Mouse (Mus musculus) thymus, postnatal 14 days (tissue): Measurements from ENCODE around the gene A530016L24Rik.
A peak's percentile ranks its signal among the peaks of the same experiment; 100 is the strongest.

Experiments
- DNase-seq: peaks from one replicate; pipeline ENCODE4 v3.0.0; 2021

A530016L24Rik gene

GRCm38 (mm10) chr12:112503003-112503771, 13.9 kb downstream of the A530016L24Rik start:
- no peak for DNase-seq

DNA sequence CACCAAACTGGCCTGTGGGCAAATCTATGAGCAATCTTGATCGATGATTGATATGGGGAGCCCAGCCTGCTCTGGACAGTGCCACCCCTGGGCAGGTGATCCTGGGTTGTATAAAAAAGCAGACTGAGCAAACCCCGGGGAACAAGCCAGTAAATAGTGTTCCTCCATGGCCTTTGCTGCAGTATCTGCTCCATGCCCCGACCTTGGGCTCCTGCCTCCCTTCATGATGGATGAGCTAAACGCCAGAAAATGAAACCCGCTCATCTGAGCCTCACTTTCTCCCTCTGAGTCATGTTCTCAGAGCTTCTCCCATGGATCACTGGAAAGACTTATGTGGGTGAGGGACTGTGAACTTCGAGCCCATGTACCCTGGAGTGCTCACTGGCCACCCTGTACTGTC, 17.0 kb downstream of the A530016L24Rik start:
- DNase-seq, result no peak

DNA sequence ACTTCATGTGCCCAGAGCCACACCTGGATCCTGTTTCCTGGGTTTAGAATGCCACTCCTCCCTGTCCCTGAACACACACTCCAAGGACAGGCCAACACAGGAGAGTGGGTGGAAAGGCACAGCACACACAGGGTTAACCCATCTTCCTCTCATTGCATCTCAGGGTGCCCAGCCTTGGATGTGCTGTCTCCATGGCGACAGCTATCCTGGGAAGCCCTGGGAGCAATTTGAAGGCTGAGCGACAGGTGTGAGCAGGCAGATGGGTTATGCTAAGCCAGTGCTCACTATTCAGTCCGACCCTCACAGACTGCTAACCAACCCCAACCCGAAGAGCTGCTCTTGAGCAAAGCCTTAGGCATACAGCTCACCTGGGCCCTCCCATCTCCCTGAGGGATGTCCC, 18.0 kb downstream of the A530016L24Rik start:
- DNase-seq, result no peak

DNA sequence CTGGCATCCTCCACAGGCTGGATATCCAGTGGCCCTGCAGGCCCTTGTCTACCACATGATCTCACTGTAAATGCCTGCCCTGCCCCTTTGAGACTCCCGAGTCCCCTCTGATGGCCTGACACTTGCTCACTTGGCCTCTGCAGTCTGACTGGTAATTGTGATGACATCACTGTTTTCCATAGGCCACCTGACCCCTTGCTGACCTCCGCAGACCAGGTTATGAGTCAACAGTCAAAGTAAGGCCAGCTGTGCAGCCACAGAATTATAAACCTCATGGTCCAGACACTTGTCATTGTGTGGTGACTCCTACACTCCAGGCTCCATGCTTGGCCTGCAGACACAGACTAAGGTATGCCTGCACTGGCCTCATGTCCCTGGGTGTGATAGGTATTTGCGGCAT, 18.7 kb downstream of the A530016L24Rik start:
- DNase-seq, result no peak

DNA sequence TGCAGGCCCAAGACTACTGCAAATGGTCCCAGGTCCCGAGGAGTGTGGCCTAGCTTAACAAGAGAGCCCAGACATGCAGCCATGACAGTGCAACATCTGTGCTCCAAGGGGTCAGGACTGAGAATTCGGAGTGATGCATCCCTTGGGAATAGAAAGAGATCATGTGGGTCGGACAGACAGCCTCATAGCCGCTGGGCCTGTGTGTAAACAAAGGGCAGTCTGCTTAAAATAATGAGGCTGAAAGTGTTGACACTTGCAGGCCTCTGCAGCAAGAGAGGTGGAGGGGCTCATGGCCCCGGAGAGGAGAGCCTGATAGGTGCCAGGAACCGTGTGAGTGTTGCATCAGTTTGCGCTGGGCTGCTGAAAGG, 21.1 kb downstream of the A530016L24Rik start:
- no peak for DNase-seq

- peak; percentile 39 for DNase-seq
These were observed 21.6 kb downstream of the A530016L24Rik start for GRCm38 (mm10) chr12:112510733-112511372.

- no peak for DNase-seq
These were observed 25.6 kb downstream of the A530016L24Rik start for GRCm38 (mm10) chr12:112514897-112515296.

DNA sequence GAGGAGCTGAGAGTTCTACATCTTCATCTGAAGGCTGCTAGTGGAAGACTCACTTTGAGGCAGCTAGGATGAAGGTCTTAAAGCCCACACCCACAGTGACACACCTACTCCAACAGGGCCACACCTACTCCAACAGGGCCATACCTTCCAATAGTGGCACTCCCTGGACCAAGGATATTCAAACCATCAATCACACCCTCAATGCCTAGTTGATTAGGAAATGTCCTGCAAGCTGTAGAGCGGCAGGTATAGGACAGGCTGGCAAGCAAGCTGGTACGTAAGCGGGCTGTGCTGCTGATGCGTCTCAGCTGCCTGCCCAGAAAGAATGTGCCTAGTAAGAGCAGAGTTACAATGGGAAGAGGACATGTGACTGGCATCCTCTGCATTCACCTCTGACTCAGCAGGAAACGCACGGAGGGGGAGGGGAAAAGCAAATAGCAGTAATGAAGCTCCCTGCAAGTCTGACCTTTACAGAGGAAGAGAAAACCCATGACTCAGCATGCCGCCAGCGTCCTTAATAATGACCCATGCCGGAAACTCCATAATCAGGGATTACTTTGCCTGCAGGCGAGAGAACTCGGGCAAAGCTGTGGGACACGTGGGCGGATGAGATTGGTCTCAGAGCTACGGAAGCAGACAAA, 27.6 kb downstream of the A530016L24Rik start, which contains the start of gene Tmem179:
Gene Tmem179, minus strand, starts transcription at position 51 of the 641 bp plus-strand sequence.
- DNase-seq, result no peak

- DNase-seq, result no peak
These were observed 28.9 kb downstream of the A530016L24Rik start for GRCm38 (mm10) chr12:112518105-112518504.

DNA sequence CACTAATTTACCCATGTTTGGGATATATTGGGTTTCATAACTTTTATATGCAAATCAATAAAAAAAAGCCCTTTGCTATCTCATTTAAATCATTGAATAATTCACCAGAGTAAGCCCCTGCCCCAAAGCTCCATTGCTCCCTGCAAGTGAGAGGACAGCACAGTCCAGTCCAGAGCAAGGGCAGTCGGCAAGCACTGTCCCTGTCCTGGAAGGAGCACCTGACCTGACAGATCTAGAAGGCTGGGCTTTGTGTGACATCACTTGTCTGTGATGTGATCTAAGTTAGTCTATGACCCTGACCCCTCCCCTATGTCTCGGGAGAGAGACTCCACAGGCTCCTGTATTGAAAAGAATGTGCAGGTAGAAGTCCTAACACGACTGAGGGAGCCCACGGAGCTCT, 44.5 kb downstream of the A530016L24Rik start:
- no peak for DNase-seq

DNA sequence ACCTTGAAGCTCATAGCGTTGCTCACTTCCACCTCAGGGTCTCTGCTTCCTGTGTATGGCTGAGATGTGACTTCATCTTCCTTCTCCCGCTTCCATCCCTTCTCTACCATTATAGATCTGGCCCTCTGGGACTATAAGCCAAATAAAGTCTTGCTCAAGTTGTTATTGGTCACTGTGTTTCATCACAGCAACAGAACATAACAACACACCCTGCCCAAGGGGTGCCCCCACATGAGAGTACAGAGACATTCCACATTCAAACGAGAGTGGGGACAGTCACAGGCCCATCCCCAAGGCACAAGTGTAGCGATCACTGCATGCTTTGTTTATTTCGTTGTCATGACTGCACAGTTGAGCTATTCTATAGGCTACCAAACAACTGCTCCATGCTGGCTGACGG, 48.0 kb downstream of the A530016L24Rik start:
- DNase-seq, result no peak

DNA sequence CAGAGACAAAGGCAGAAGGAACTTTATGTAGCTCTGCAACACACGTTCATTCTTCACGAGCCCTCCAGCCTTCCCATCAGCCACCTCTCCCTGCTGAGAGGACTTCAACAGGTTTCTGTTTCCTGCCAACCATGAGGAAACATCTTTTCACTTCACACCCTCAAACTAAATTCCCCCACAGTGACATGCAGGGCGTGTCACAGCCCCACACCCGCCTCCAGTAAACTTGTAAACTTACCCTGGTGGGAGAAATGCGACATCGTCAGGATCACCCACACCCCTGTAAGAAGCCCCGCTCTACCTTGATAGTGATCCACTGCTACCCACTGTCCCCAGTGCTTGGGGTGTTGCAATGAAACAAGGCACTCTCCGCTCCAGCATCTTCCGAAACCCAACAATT, 49.1 kb downstream of the A530016L24Rik start:
- no peak for DNase-seq

DNA sequence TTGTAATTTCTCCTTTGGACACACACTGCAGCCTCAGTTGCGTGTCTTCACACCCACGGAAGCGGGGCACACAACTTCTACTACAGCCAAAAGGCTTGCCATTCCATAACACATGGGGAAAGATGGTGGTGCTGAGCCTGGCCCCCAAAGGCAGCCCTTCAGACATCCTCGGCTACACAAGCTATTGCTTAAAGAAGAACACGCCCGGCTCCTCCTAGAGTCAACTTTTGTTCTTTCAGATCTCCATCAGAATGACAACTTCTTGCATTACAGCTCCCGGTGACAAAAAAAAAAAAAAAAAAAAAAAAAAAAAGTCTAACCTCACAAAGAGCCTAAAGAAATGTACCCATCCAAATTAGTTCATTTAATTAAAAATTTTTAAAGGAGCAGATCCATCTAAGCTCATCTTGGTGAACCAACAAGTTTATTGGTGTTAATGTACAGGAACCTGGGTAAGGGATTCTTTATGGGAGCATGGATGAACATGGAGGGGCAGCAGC, 50.3 kb downstream of the A530016L24Rik start:
- DNase-seq, result no peak

GRCm38 (mm10) chr12:112540321-112540720, 51.1 kb downstream of the A530016L24Rik start:
- no peak for DNase-seq

DNA sequence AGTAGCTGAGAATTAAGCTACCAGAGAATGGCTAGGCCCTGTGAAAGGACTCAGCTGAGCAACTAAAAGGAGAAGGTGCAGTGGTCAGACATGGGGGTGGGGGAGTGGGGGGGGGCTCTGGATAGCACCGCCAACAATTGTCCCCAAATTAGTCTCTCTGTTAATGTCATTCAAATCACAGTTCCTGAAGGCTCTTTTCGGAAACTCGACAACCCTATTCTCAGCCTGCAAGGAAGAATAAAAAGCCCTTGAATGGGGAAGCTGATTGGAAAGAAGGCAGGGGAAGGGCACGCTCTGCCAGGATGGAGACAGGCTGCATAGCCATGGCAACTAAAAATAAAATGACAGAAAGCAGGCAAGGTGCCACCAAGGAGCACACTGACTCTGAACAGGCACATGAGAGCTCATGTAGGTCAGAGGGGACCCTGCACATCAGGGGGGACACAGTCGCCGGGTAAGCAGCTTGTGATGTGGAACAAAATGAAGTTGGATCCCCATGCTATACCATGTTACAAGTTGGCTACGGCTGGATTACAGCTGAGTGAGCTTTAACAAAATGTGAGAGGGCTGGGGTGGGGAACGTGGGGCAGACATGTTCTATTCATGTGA, 52.3 kb downstream of the A530016L24Rik start:
- no peak for DNase-seq

- DNase-seq, result no peak
These were observed 53.1 kb downstream of the A530016L24Rik start for GRCm38 (mm10) chr12:112542257-112542919.

DNA sequence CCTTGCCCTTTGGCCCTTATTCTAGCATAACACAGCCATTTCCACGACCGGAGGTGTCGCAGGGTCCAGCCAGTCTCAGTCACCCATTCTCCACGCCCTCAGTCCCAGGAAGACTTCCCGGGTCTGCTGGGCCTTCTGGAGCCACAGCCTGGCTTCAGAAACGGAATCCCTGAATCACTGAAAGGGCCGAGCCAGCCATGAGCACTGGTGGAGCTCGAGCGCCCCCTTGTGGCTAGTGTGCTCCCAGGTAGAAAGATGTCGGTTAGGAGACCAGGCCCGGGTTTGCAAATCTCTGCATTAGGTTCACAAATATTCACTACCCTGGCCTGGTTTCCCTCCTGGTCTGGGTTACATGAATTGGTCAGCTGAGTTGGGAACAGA, 53.7 kb downstream of the A530016L24Rik start:
- DNase-seq, result peak; percentile 81

DNA sequence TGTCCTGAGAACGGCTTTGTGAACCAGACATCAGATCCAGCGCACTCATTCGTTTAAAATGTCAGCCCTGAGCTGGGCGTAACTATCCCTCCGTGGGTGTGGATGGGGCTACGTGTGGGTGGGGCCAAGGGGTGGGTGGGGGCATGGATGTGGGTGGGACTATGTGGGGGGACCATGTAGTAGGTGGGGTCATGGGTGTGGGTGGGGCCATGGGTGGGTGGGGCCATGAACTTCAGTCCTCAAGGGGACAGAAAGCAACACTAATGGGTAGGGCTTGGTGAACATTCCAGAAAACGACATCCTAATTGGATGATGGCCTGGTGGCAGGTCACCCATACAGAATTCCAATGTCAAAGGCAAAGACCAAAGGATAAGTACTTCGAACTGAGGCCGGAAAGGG, 54.7 kb downstream of the A530016L24Rik start:
- DNase-seq, result no peak

- DNase-seq, result no peak
These were observed 55.9 kb downstream of the A530016L24Rik start for GRCm38 (mm10) chr12:112544946-112545701.

GRCm38 (mm10) chr12:112546110-112546509, 56.9 kb downstream of the A530016L24Rik start:
- DNase-seq, result no peak

- DNase-seq, result no peak
These were observed 60.0 kb downstream of the A530016L24Rik start for GRCm38 (mm10) chr12:112549287-112549686.
